Mouse (Mus musculus): ENCODE results near the gene Mamstr. TPM values are rescaled to one million over a fixed set of nuclear protein-coding genes. Genes with fewer than 3 reads are reported as not detected.

Gene Mamstr
- total RNA-seq, 2 experiments from 2014 or later, result 7.5 to 8.5 TPM

DNA sequence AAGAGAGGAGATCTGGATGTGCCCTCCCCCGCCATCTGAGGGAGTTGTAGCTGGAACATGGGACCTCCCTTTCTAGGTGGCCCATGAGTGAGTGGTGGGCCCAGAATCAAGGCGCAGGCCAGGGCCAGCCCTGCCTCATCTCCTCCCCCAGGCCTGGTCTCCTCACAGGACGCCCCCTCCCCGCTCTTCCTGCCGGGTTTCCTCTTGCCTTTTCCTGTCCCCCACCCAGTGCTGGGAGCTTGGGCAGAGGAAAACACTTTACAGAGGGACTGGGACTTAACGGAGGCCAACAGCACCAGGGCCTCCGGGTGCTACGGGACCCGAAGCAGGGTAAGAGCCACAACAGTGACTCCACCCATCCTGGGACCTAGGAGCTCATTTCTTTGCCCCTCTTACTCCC, 12.5 kb upstream of the Mamstr start, which contains the start of gene Rasip1:
Gene Rasip1, plus strand, starts transcription at position 228 of the 400 bp plus-strand sequence.
- intact Hi-C loops (cut with DNase I), result no loop called here
- DNase-seq, result peak; percentile 60 to 62

DNA sequence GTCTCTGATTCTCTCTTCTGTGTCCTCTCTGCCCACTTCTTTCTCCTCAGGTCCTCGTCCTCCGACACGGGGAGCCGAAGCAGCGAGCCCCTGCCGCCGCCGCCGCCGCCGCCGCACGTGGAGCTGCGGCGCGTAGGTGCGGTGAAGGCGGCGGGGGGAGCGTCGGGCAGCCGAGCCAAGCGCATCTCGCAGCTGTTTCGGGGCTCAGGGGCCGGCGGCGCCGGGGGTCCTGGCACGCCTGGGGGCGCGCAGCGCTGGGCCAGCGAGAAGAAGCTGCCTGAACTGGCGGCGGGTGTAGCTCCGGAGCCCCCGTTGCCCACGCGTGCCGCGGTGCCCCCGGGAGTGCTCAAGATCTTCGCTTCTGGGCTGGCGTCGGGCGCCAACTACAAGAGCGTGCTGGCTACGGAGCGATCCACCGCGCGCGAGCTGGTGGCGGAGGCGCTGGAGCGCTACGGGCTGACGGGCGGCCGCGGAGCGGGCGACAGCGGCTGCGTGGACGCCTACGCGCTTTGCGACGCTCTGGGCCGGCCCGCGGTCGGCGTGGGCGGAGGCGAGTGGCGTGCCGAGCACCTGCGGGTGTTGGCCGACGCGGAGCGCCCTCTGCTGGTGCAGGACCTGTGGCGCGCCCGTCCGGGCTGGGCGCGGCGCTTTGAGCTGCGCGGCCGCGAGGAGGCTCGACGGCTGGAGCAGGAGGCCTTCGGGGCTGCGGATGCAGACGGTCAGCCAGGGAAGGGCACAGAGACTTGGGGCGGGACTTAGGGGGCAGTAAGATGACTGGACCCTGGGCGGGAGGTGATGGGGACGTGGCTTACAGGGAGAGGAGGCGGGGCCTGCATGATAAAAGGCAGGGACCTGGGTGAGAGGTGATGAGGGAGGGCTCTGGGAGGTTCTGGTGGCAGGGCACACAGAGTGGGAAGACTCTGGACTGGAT, 11.1 kb upstream of the Mamstr start:
- intact Hi-C loops (cut with DNase I), result loop anchor here (2.0 kb wide), 1 partner anchor 52 kb away; no protein-coding TSS in a partner anchor

DNA sequence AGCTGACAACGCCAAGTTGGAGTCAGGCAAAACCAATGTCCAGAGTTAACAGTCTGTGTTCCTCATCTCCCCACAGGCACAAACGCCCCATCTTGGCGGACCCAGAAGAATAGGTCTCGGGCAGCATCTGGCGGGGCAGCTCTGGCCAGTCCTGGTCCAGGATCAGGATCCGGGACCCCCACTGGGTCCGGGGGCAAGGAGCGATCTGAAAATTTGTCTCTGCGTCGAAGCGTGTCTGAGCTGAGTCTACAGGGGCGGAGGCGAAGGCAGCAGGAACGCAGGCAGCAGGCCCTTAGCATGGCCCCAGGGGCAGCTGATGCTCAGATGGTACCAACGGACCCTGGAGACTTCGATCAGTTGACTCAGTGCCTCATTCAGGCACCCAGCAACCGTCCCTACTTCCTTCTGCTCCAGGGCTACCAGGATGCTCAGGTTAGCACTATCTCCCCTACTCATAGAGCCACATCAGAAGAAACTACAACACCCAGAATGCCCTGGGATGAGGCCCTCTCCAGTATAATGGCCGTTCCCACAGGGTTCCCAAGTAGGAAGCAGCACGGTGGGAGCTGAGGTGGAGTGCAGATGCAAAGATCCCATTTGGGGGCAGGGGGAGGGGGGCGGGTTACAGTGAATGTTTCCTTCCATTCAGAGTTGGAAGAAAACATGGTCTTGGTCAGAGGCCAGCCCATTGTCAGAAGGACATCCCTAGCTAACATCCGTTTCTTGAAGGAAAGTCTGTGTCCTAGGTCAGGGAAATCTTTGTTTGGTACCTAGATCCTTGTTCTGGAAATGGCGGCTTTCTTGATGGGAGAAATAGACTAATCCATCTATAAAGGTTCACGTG, 9.5 kb upstream of the Mamstr start:
- intact Hi-C loops (cut with DNase I), result no loop called here
- peak in 1 of 2 experiments; percentile 36 for DNase-seq

More for the DNA sequence above, 11.1 kb upstream of the Mamstr start:
- DNase-seq, result peak; percentile 92

DNA sequence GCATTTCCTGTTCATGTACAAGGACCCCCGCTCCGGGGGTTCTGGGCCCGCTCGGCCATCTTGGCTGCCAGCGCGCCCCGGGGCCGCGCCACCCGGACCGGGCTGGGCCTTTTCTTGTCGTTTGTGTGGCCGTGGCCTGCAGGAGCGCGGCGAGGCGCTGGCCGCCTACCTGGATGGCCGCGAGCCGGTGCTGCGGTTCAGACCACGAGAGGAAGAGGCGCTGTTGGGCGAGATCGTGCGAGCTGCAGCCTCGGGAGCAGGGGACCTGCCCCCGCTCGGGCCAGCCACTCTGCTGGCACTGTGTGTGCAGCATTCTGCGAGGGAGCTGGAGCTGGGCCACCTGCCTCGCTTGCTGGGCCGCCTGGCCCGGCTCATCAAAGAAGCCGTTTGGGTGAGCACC, 7.3 kb upstream of the Mamstr start:
- intact Hi-C loops (cut with DNase I), result no loop called here
- DNase-seq, result peak; percentile 62 to 69

DNA sequence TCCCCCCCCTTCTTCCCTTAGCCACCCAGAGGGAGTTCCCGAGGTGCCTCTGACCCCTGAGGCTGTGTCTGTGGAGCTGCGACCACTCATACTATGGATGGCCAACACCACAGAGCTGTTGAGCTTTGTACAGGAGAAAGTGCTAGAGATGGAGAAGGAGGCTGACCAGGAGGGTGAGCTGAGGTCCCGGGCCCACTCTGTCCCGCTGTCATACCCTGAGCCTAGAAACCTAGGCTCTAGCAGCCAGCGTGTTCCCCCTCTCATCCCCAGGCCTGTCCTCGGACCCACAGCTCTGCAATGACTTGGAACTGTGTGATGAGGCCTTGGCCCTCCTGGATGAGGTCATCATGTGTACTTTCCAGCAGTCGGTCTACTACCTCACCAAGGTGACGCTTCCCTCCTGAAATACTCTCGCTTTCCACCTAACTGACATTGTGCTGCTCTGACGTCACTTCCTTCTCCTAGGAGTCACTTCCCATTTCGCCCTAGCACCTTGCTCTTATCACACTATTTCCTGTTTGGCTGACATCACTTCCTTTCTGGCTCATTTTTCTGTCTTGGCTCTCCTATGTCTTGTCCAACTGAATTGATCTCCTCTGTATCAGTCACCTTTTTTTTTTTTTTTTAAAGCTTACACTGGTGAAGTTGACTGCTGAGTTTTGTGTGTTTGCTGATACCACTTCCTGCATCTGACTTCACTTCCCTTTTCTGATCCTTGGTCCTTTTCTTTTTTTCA, 4.7 kb upstream of the Mamstr start:
- intact Hi-C loops (cut with DNase I), result no loop called here
- peak in 1 of 2 experiments; percentile 58 for DNase-seq

DNA sequence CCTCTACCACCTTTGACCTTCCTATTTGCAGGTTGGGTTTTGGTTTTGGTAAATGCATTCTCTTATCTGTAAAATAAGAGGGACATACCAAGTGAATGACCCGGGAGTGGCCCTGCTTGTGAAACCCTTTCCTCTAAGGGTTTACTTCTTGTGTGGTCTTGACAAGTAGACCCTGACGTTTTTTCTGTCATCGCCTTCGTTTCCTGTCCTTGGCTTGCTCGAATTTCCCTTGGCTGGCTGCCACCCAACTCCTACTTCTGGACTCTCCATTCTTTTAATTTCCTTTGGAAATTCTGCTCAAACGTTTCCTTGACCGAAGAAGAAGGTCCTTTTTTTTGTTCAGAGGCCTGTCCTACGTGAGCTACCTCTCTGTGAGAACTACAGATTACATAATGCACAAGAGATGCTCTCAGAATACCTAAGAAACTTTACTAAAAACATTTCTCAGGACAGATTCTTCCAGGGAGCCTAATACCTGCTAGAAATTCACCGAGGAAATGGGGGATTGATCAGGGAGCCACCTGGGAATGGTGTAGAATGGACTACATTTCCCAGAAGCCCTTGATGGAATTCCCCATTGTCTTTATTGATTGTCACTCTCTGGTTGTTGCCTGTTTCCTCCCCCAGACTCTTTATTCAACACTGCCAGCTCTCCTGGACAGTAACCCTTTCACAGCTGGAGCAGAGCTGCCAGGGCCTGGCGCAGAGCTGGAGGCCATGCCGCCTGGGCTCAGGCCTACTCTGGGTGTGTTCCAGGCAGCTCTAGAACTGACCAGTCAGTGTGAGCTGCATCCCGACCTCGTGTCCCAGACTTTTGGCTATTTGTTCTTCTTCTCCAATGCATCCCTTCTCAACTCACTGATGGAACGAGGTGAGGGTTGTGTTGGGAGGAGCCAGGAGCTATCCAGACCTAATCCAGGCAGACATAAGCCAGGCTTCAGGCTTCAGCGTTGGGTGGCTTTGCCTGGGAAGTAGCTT, 3.8 kb upstream of the Mamstr start:
- intact Hi-C loops (cut with DNase I), result no loop called here
- peak; percentile 80 to 81 for DNase-seq

DNA sequence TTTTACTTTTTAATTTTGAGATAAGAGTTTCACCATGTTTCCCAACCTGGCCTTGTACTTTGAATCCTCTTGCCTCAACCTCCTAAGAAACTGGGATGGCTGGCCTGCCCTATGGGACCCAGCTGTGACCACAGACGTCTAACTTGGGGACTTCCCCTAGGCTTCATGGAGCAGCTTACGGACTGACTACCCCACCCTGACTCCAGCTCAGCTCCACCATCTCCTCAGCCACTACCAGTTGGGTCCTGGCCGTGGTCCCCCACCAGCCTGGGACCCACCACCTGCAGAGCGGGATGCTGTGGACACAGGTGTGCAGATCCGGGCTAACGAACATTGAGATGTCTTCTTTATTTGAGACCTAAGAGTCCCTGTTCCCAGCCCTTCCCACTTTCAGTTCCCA, 2.1 kb upstream of the Mamstr start:
- no peak for DNase-seq
- intact Hi-C loops (cut with DNase I), result no loop called here

DNA sequence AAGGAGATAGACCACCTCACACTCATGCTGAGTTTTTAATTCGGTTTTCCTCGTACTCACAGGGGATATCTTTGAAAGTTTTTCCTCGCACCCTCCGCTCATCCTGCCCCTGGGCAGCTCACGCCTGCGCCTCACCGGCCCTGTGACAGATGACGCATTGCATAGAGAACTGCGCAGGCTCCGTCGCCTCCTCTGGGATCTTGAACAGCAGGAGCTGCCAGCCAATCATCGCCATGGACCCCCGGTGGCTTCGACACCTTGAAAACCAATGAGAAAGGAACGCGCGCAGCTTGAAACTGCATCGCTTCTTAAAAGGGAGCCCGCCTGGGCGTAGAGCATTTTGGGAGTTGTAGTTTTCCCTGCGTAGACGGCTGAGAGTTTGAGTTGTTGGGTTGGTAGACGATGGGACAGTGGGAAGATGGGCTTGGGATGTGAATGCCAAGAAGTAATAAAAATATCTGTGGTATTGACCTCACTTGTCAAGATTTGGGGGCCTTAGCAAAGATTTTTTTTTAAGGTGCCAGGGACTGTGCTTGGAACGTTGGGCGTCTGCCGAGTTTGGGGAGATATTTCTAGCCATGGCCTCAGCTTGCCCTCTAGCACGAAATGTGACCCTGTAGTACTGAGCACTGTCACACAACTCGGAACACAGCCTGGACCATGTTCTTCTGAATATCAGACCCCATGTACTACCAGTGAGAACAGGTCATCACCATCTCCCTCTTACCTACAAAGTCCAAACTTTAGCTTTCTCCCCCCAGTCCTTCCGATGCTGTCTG, 965 bp upstream of the Mamstr start:
- intact Hi-C loops (cut with DNase I), result no loop called here
- peak; percentile 94 to 95 for DNase-seq

DNA sequence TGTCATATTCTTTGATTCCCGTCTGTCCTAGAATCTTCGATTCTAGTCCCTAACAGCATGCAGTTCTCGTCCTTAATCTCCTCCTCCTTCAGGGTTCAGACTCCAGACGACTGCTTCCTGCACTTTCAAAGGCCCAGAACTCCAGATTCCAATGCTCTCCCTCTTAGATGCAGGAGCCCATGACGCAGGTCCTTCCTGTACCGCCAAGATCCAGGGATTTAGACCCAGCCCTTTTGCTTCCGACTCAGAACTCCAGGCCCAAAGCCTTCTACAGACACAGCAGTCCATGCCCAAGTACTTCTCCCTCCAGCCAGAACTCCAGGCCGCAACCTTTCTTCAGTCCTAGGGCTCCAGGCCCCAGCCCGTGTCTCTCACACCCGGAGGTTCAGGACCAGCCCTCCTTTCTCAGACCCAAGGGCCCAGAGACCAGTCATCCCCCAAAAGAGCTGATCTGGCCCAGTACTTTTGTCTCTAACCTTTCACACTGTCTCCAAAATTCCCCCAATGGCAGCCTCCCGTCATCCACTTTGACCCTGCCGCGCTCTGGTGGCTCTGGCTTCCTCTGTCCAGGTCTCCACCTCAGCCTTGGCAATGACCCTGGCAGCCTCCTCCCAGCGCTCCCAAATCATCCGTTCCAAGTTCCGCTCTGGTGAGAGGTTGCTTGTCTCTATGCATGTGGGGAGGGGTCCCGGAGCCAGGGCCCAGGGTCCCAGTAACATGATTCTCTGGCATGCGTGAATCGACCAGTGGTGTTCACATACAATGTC, 597 bp downstream of the Mamstr start:
- intact Hi-C loops (cut with DNase I), result loop anchor here (2.0 kb wide), 1 partner anchor 42 kb away; no protein-coding TSS in a partner anchor
- DNase-seq, result peak in 1 of 2 experiments; percentile 49

DNA sequence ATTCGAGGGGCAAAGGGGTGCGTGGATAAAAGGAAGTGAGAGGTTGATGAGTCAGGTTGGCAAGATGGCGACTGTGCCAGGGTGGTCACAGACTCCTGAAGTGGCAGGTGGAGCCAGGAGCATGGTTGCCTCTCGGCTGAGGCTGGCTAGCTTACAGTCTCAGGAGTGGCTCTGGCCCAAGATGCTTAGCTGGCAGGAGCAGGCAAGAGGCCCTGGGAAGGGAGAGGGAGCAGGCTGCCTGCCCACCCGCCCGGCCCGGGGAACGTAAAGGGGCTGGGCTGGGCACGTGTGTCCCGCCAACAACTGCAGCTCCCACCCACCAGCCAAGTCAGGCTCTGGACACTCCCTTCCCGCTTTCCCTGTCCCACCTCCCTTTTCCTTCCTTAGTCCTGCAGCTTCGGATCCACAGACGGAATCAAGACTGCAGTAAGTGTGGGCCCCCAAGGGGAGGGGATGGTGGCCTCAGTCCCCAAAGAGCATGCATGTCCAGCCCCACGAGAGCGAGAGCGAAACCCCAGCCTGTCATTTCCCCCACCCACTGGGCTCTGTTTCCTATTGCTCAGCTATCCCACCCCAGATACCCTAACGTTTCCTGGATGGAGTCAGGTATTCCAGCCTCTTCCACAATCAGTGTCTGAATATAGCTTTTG, 1.7 kb downstream of the Mamstr start:
- DNase-seq, result peak; percentile 71 to 77
- intact Hi-C loops (cut with DNase I), result loop anchor here (2.0 kb wide), 1 partner anchor 41 kb away; no protein-coding TSS in a partner anchor

DNA sequence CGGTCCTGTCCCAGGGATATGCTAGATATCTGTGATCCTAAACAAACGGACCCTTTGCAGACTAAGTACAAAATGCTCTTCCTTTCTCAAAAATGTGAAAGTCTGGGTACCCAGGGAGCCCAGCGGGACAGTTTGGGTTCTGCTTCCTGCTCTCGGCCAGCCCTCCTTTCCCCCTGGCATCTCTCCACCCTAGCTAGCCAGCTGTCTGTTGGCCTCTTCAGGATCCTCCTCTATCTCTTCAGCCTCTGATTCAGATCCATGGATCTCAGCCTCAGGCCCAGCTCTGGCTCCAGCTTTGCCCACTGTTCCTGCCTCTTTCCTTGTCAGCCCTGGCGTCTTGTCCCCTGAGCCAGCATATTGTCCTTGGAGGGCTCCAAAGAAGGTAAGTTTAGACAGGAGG, 2.3 kb downstream of the Mamstr start:
- intact Hi-C loops (cut with DNase I), result no loop called here
- peak in 1 of 2 experiments; percentile 48 for DNase-seq

DNA sequence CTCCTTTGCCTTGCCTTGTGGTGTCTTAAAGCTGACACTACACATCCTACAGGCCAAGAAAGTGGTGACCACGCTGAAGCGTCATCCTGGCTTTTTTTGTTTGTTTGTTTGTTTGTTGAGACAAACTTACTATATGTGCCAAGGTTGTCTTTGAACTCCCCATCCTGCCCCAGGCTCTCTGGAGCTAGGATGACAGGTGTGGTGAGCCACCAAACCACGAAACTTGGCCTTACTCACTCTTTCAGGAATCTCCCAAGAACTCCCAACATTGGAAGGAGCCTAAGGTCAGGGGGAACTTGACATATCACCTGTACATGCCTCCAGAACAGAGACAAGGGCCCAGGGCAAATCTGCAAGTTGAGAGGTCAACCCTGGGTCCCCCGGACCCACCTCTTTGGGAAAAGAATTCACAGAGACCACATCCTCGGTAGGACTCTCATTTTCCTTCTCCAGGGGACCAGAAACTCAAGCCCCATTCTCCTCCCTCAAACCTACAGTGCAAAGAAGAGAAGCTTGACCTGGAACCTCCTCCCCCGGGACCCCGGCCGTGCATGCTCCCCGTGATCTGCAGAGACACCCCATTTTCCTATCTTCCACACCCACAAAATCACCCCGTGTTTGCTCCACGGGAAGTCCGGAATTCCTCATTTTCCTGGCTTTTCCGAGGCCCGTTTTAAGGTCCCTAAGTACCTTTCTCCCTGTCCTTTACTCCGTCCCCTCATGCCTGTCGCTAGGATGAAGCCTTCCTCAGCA, 2.9 kb downstream of the Mamstr start:
- DNase-seq, result no peak
- intact Hi-C loops (cut with DNase I), result no loop called here

DNA sequence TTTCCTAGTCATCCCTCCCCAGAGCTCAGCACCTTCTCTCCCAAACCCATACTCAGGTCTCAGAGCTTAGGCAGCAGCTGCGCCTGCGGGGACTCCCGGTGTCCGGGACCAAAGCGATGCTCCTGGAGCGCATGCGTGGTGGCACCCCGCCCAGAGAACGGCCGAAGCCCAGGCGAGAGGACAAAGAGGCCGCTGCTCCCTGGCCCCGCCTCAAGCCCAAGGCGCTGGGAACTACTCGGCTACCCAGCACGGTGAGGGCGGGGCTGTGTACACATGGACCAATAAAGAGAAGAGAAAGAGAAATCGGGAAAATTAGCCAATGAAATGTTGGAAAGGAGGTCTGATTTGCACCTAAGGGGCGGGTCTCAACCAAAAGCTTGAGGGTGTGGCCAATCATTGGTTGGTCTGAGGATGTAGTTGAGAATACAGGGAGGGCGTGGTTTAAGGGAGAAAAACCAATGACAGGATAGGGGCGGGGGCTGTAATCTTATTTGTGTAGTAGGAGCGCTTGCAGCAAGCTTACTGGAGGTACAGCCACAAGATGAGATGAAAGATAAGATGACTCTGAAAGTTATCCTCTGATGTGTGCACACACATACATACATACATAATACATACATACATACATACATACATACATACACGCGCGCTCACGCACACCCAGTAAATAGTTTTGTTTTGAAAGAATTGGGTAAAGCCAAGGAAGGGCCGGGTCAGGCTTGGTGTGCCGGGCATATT, 3.8 kb downstream of the Mamstr start:
- peak; percentile 93 for DNase-seq
- intact Hi-C loops (cut with DNase I), result no loop called here

DNA sequence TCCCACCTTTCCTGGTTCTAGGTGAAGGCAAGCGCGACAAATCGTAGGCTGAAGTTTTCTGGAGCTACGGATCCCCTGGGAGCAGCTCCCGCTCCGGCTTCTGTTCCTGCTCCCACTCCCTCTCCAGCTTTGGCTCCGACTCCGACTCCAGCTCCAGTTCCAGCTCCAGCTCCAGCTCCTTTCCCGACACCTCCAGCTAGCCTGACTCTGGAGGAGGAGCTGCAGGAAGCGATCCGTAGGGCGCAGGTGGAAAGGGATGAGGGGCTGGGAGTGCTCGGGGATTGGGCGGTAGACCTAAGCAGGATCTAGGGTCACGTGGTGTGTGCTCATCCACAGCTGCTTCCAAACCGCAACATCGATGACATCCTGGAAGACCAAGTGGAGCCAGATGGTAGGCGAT, 4.4 kb downstream of the Mamstr start:
- peak; percentile 58 to 63 for DNase-seq
- intact Hi-C loops (cut with DNase I), result no loop called here

DNA sequence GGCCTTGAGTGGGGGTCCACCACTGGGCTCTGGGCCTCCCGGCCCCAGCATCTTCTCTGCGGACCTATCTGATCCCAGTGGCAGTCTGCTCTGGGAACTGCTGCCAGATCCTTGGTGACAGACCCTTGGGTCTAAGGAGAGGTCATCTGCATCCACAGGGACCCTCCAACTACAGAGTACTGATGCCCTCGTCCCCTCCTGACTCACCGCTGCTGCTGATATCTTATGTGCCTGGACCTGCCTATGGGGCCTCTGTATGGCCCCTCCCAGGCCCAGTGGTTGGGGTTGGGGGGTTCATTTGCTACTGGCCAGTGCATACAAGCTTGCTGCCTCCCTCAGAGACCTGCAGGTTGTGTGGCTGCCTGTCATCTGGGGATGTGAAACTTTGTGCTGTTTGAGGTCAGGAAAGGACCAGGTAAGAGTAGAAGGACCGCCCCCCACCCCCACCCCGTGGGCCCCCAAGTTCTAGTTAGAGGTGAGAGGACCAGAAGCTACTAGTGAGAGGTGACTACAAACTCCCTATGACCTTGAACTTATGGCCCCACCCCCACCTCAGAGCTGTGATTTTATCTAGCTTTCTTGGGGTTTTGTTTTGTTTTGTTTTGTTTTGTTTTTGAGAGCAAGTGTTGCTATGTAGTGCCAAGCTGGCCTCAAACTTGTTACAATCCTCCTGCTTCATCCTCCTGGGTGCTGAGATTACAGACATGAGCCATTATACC, 5.3 kb downstream of the Mamstr start:
- intact Hi-C loops (cut with DNase I), result no loop called here
- no peak for DNase-seq

All from heart, postnatal 10 days (tissue).